Mouse (Mus musculus) limb, embryonic 12.5 days (tissue): ENCODE data around the gene Desi1. TPM values are rescaled to one million over a fixed set of nuclear protein-coding genes. Genes with fewer than 3 reads are reported as not detected.
A peak's percentile ranks its signal among the peaks of the same experiment; 100 is the strongest.

Source experiments
- ATAC-seq: fragments of 200-750 bp; cut with Nextera tagmentation; 2 replicates; pipeline ENCODE4 v1.8.0; 2017; ENCODE audit warnings: low read depth, moderate TSS enrichment; ENCODE audit not compliant: insufficient number of reproducible peaks, insufficient read depth, low FRiP score, low TSS enrichment
- H3K27ac ChIP-seq: fragments of 300-500 bp; sonication (generic); 2 replicates; pipeline ENCODE4 v1.5.1; 2016; ENCODE audit warnings: mild to moderate bottlenecking, moderate library complexity
- H3K27me3 ChIP-seq: fragments of 300-500 bp; sonication (generic); 2 replicates; pipeline ENCODE4 v1.6.1; 2016; ENCODE audit warnings: mild to moderate bottlenecking, moderate library complexity
- H3K36me3 ChIP-seq: fragments of 300-500 bp; sonication (generic); 2 replicates; pipeline ENCODE4 v1.6.1; 2016; ENCODE audit warnings: mild to moderate bottlenecking, moderate library complexity
- H3K4me1 ChIP-seq: fragments of 300-500 bp; sonication (generic); replicated peaks from 2 replicates; pipeline ENCODE4 v1.6.1; 2016
- H3K4me2 ChIP-seq: fragments of 300-500 bp; sonication (generic); 2 replicates; pipeline ENCODE4 v1.6.1; 2016; ENCODE audit warnings: mild to moderate bottlenecking, moderate library complexity
- H3K4me3 ChIP-seq: fragments of 300-500 bp; sonication (generic); replicated peaks from 2 replicates; pipeline ENCODE4 v1.5.1; 2016; ENCODE audit warnings: mild to moderate bottlenecking
- H3K9ac ChIP-seq: fragments of 300-500 bp; sonication (generic); replicated peaks from 2 replicates; pipeline ENCODE4 v1.6.1; 2016; ENCODE audit warnings: mild to moderate bottlenecking, moderate library complexity
- H3K9me3 ChIP-seq: fragments of 300-500 bp; sonication (generic); 2 replicates; pipeline ENCODE4 v1.6.1; 2016; ENCODE audit warnings: mild to moderate bottlenecking, moderate library complexity
- WGBS: fragments of 180-500 bp; shearing (Covaris S2); methylation state at CpG from one replicate; pipeline ENCODE4 v1.1.7; 2016; 5-methylcytosine and 5-hydroxymethylcytosine counted together
- polyA plus RNA-seq: library from polyadenylated mRNA; unstranded; fragments of >200 nt; fragmentation: Nextera tagmentation; extraction: Ambion mirVana; gene quantifications from 2 replicates; pipeline ENCODE4 v1.2.1, GENCODE M21; 2016

The Desi1 gene
- polyA plus RNA-seq: 30.4 TPM in 2 replicates

DNA sequence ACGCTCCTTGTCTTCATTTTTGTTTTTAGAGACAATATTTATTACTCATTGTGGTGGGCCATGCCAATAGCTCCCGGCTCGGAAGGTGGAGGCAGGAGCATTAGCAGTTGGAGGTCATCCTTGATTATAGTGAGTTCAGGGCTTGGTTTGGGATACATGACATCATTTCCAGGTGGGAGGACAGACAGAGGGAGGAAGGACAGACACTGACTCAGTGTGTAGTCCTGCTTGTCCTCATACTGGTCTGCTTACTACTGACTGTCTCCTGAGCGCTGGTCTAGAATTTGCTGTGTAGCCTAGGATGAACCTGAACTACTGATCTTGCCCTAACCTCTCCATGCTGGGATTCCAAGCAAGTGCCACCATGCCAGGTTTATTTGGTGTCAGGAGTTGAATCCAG, at the start of gene Desi1:
Gene Desi1, minus strand, starts transcription at position 101 of the 400 bp plus-strand sequence.
- no peak within 1 kb of the TSS for H3K9ac ChIP-seq
- H3K27ac ChIP-seq: no peak within 1 kb of the TSS
- no peak within 1 kb of the TSS for H3K4me2 ChIP-seq
- H3K4me1 ChIP-seq: no peaks in the 10 kb centered on the region
- H3K9me3 ChIP-seq: no peaks in the 10 kb centered on the region
- 87% methylated on average over 4 of the region's 4 CpGs for WGBS
- H3K4me3 ChIP-seq: no peak within 1 kb of the TSS
- no peaks in the 10 kb centered on the region for H3K27me3 ChIP-seq
- peaks cover 86% of the 10 kb centered on the region for H3K36me3 ChIP-seq
- ATAC-seq: no peak

DNA sequence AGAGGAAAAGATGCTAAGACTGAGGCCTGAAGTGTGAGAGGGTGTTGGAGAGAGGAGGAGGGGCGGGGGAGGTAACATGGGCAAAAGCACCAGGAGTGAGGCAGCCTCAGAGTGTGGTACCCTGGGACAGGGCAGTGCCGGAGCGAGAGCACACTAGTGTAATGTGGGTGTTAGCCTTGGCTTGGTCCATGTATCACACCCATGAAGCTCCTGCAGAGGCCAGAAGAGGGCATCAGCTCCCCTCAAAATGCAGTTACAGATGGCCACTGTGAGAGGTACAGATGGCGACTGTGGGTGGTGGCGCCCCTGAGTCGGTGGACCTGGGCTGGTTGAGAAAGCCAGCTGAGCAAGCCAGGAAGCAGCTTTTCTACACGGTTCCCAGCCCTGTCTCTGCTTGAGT, 47.5 kb upstream of the Desi1 start:
- 36% methylated on average over 7 of the region's 7 CpGs for WGBS
- Histone ChIP-seq H3K9ac (no peak overlapping the region), H3K4me3 (no peak overlapping the region), H3K27me3 (no peaks in the 10 kb centered on the region; the same call in none of the 2 replicates), H3K36me3 (no peaks in the 10 kb centered on the region), H3K27ac (no peak overlapping the region), H3K4me2 (no peak overlapping the region), H3K4me1 (no peaks in the 10 kb centered on the region), H3K9me3 (no peaks in the 10 kb centered on the region)
- ATAC-seq: no peak

DNA sequence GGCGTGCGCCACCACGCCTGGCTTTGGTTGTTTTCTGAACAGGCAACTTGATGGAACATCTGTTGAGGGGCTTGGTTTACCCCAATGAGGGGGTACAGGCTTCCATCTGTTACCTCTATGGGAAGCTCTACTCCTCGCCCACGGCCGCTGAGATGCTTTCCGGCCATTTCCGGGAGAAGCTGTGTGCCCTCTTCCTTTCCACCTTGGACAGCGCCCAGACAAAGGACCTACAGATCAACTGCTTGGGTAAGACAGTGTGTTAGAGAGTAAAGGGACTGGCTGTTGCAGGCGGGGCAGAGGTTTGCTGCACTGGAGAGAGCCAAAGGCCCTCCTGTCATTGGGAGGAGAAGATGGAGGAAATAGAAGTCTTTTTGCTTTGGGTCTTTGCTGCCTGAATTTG, 46.2 kb upstream of the Desi1 start:
- 67% methylated on average over 10 of the region's 10 CpGs for WGBS
- Histone ChIP-seq H3K9ac (no peak overlapping the region), H3K4me2 (no peak overlapping the region), H3K9me3 (no peaks in the 10 kb centered on the region), H3K36me3 (no peaks in the 10 kb centered on the region), H3K4me1 (no peaks in the 10 kb centered on the region), H3K4me3 (no peak overlapping the region), H3K27ac (no peak overlapping the region), H3K27me3 (no peaks in the 10 kb centered on the region; the same call in none of the 2 replicates)
- no peak for ATAC-seq

DNA sequence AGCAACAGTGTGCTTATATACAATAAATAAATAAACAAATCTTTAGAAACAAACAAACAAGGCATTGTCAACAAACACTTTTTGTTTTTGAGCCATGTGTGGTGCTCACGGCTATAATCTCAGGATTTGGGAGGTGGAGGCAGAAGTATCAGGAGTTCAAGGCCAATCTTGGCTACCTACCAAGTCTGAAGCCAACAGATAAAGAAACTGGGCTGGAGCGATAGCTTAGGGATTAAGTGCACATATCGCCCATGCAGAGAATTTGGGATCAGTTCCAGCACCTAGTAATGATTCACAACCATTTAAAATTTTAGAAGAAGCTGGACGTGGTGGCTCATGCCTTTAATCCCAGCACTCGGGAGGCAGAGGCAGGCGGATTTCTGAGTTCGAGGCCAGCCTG, 39.8 kb upstream of the Desi1 start:
- Histone ChIP-seq H3K9me3 (peaks cover 6% of the 10 kb centered on the region; the same call in 1 of the 2 replicates), H3K4me3 (no peak overlapping the region), H3K27me3 (peaks cover 44% of the 10 kb centered on the region), H3K4me1 (peaks cover 4% of the 10 kb centered on the region; the same call in 1 of the 2 replicates), H3K4me2 (no peak overlapping the region), H3K36me3 (no peaks in the 10 kb centered on the region), H3K27ac (no peak overlapping the region), H3K9ac (no peak overlapping the region)
- WGBS: 87% methylated on average over 7 of the region's 7 CpGs
- no peak for ATAC-seq

DNA sequence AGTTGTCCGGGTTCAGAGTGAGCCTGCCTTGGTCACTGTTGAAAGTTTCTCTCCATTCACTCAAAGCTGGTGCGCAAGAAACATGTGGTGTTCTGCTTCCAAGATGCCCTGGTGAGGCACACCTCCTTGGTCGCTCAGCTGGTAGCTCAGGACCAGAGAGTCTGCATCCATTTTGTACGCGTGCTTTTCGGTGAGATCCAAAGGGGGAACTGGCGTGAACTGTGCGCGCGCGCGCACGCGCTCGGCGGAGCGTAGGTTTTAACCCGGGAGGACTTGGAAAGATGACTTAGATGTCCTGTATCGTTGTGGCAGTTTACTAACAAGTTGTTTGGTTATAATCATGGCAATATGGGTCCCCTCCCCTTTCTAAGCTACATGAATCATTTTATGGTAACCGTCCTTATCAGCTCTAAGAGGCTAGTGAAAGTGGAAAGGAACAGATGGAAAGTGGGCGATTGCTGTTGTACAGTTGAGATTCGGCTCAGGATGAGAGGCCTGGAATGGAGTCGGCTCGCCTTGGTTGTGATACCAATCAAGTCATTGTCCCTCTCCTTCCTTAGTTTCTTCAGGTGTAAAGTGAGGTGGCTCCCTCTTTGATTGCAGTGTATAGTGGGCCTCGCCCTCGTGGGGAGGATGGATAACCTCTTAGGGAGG, 38.3 kb upstream of the Desi1 start:
- Histone ChIP-seq H3K36me3 (no peaks in the 10 kb centered on the region), H3K9me3 (peaks cover 6% of the 10 kb centered on the region; the same call in 1 of the 2 replicates), H3K4me3 (no peak overlapping the region), H3K27ac (no peak overlapping the region), H3K9ac (no peak overlapping the region), H3K27me3 (peaks cover 54% of the 10 kb centered on the region), H3K4me2 (no peak overlapping the region), H3K4me1 (peaks cover 4% of the 10 kb centered on the region; the same call in 1 of the 2 replicates)
- WGBS: 90% methylated on average over 26 of the region's 26 CpGs
- ATAC-seq: no peak

DNA sequence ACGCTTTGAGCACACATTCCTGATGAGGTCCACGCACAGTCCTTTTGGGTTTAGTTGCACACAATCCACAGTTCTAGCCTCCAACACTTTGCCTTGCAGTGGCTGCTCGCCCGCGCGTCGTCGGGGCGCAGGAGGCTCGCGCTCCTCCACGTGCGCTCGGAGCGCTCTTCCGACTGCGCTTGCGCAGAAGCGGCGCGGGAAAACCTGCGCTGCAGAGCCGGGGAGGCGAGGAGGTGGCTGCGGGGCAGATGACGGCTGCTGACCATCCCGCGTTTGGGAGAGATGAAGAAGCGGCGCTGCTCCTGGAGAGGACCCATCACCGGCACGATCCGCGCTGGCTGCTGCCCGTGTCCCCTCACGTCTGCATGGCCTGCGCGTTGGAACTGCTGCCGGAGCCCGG, 36.2 kb upstream of the Desi1 start, which contains the start of gene Mei1:
Gene Mei1, plus strand, starts transcription at position 99 of the 400 bp plus-strand sequence.
- H3K4me2 ChIP-seq: peak within 1 kb of the TSS; percentile 46
- H3K9ac ChIP-seq: no peak within 1 kb of the TSS
- H3K4me3 ChIP-seq: peak within 1 kb of the TSS; percentile 25
- no peak for ATAC-seq
- H3K36me3 ChIP-seq: no peaks in the 10 kb centered on the region
- peaks cover 60% of the 10 kb centered on the region for H3K27me3 ChIP-seq
- H3K9me3 ChIP-seq: peaks cover 6% of the 10 kb centered on the region; the same call in 1 of the 2 replicates
- no peak within 1 kb of the TSS for H3K27ac ChIP-seq
- H3K4me1 ChIP-seq: peaks cover 4% of the 10 kb centered on the region; the same call in 1 of the 2 replicates
- WGBS: 22% methylated on average over 40 of the region's 40 CpGs

DNA sequence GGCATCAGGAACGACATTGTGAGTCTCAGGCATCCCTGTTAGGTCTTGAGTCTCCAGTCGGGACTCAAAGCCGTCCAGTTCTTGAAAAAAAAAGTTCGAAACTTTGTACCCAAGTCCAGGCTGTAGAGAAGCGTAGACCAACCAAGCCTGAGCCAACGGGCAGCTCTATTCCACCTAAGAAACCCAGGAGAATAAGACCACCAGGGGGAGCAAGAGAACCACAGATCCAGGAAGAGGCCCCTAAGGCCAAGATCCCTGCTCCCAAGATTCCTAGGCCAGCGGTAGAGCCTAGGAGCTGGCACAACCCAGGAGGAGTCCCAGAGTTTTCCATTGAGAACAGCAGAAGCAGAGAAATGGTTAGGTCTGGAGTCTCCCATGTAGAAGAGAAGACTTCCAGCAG, 31.8 kb upstream of the Desi1 start:
- Histone ChIP-seq H3K4me3 (no peak overlapping the region), H3K9me3 (peaks cover 6% of the 10 kb centered on the region; the same call in 1 of the 2 replicates), H3K9ac (no peak overlapping the region), H3K27ac (no peak overlapping the region), H3K27me3 (peaks cover 62% of the 10 kb centered on the region), H3K4me1 (peaks cover 16% of the 10 kb centered on the region), H3K4me2 (no peak overlapping the region), H3K36me3 (no peaks in the 10 kb centered on the region)
- 16% methylated on average over 7 of the region's 7 CpGs for WGBS
- no peak; the same call in 1 of the 2 replicates for ATAC-seq

DNA sequence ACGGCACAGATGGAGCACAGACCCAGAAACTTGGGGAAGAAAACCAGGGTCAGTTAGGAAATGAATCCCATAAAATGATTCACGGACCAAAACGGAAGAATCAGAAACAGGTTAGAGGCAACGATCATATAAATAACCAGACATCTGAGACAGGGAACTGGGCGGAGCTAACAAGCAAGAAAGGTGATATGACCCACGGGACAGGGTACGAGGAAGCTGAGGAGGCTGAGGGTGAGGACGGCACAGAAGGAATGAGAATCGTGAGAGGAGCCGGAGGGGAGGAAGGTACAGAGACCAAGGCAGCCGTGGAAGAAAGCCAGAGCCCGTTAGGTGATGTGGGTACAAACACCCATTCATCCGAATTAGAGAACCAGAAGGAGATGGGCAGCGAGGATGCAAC, 30.2 kb upstream of the Desi1 start:
- 41% methylated on average over 14 of the region's 14 CpGs for WGBS
- H3K27me3 ChIP-seq: peaks cover 47% of the 10 kb centered on the region
- peaks cover 12% of the 10 kb centered on the region for H3K4me1 ChIP-seq
- 0 out of 2 replicates have a peak overlapping the region, but pooled peaks have one; percentile 29 for H3K27ac ChIP-seq
- H3K4me2 ChIP-seq: peak overlapping the region; percentile 31
- H3K36me3 ChIP-seq: no peaks in the 10 kb centered on the region
- H3K9me3 ChIP-seq: no peaks in the 10 kb centered on the region
- no peak overlapping the region for H3K4me3 ChIP-seq
- no peak overlapping the region; the same call in 1 of the 2 replicates for H3K9ac ChIP-seq
- no peak for ATAC-seq

DNA sequence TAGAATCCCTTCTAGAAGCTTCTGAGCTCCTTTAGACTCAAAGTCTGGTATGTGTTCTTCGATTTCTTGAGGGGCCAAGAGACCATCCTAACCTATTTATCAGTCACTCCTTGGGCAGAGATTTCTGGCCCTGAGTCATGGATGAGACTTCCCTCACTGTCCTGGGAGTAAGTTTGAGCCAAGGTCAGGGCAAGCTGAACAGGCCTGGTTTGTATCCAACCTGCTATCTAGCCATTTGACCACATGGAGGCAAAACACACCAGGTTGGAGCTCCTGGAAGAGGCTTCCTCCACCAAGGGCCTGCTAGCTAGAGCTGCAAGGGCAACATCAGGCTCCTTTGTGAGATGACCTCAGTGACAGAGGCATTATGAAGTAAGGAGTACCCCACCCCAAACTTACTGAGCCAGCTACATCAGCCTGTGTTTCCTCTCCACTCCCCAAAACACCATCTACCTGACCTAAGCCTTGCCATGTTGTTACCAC, 25.1 kb upstream of the Desi1 start, which contains the start of gene 4930407I10Rik:
Gene 4930407I10Rik, plus strand, starts transcription at position 433 of the 483 bp plus-strand sequence.
- Histone ChIP-seq H3K9ac (no peak within 1 kb of the TSS), H3K4me1 (peaks cover 5% of the 10 kb centered on the region), H3K4me3 (no peak within 1 kb of the TSS), H3K9me3 (no peaks in the 10 kb centered on the region), H3K27ac (no peak within 1 kb of the TSS), H3K27me3 (peaks cover 18% of the 10 kb centered on the region; the same call in 1 of the 2 replicates), H3K4me2 (no peak within 1 kb of the TSS), H3K36me3 (no peaks in the 10 kb centered on the region)
- no peak for ATAC-seq
- WGBS: 83% methylated on average over 1 of the region's 1 CpGs

DNA sequence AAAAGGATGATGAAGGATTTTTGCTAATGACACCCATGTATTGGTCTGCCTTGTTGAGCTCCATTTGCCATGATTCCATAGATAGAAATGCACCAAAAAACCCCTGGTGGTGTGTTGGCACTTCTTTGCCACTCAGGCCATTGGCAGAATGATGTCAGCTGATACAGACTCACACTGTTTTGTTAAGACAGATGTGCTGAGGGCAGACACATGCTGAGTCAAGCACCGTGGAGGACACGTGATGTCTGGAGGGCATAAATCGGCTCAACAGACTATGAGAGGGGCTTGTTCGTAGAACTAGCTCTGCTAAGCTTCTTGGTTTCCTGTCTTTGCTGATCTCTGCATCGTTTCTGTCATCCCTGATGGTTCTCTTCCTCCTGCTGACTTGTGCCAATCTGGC, 18.9 kb upstream of the Desi1 start:
- Histone ChIP-seq H3K9me3 (no peaks in the 10 kb centered on the region), H3K27ac (no peak overlapping the region), H3K4me2 (no peak overlapping the region), H3K9ac (no peak overlapping the region), H3K4me1 (no peaks in the 10 kb centered on the region; the same call in 1 of the 2 replicates), H3K27me3 (0 out of 2 replicates have a peak, but pooled peaks cover 4% of the 10 kb centered on the region), H3K36me3 (no peaks in the 10 kb centered on the region), H3K4me3 (no peak overlapping the region)
- 66% methylated on average over 5 of the region's 5 CpGs for WGBS
- ATAC-seq: no peak

DNA sequence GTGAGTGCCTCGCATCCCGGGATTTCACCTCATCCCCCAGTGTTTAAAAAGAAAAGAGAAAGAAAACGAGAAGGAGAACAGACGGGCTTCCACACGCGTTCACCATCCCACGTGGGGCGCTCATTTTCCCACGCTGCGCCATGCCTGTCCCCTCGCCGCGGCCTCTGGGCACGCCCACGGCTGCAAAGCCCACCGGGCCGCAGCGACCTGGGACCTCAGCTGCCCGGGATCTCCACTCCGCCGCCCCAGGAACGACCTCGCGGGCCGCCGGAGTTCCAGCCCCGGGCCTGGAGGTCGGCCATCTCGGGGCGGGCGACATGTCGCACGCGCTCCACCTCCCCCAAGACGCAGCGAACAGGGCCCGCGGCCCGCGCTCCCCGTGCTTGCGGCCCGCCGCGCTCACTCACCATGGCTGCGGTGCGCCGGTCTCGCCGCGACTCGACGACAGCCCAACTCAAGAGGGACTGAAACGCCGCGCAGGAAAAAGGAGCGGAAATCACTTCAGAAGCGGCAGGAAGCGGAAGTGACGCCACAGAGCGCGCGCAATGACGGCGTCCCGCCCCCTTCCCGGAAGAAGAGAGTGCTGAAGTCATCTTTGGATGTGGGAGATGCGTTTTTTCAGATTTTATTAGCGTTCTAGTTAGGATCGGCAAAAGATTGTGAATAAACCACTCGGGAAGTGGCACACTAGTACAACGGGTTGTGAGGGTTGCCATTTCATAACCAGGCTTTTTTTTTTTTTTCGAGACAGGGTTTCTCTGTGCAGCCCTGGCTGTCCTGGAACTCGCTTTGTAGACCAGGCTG, 13.6 kb upstream of the Desi1 start, which contains the start of gene Snu13:
Gene Snu13, minus strand, starts transcription at position 519 of the 804 bp plus-strand sequence.
- no peaks in the 10 kb centered on the region for H3K9me3 ChIP-seq
- H3K36me3 ChIP-seq: peaks cover 16% of the 10 kb centered on the region
- peaks cover 13% of the 10 kb centered on the region for H3K4me1 ChIP-seq
- peak; percentile 68; the same call in 1 of the 2 replicates for ATAC-seq
- peak within 1 kb of the TSS; percentile 99 for H3K4me3 ChIP-seq
- H3K9ac ChIP-seq: peak within 1 kb of the TSS; percentile 97
- H3K27me3 ChIP-seq: 0 out of 2 replicates have a peak, but pooled peaks cover 4% of the 10 kb centered on the region
- peak within 1 kb of the TSS; percentile 90 for H3K27ac ChIP-seq
- H3K4me2 ChIP-seq: peak within 1 kb of the TSS; percentile 95
- under 1% methylated on average over 74 of the region's 74 CpGs for WGBS
